Mouse (Mus musculus): Measurements from ENCODE around the gene Crhr2.

GRCm38 (mm10) chr6:55049186-55049585 is 83.6 kb downstream of the Crhr2 start:
- TF ChIP-seq POLR2A (IDR thresholded peaks at IDR 0.05; ENCODE audit: control insufficient read depth, low read depth, low read length): no peak
- TF ChIP-seq CTCF (IDR thresholded peaks at IDR 0.05; ENCODE audit: control insufficient read depth, insufficient read depth, insufficient replicate concordance, low read depth, low read length): no peak

Data from testis, adult 2 months (tissue).